Mouse (Mus musculus): ENCODE data around the gene Pcolce2. TPM values are rescaled to one million over a fixed set of nuclear protein-coding genes. Genes with fewer than 3 reads are reported as not detected.
A peak's percentile ranks its signal among the peaks of the same experiment; 100 is the strongest.

Gene Pcolce2
- polyA plus RNA-seq, 1 experiment, result 0.37 TPM

DNA sequence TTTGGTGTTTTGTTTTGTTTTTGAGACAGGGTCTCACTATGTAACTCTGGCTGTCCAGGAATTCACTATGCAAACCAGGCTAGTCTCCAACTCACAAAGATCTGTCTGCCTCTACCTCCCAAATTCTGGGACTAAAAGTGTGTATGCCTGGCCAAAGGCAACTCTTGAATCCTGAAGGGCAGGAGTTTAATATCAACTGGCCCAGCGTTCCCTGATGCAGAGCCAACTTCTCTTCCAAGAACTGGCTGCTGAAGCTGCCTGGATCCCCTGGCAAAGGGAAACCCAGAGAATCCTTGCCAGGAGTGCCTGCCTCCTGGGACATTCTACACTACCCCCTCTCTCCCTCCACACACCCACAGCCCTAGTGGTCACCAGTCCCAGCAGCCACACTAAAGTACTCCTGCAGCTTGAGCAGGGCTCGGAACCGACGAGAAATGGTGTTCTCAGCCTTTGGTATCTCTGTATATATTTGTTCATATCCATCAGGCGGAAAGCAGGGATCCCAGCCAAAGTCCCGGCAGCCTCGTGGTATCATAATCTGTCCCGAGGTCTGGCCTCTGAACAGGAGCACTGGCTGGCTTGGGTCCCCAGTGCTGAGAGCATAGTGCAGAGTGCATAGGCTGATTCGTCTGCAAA, 37.8 kb downstream of the Pcolce2 start:
- TF ChIP-seq POLR2A (IDR thresholded peaks at IDR 0.05; ENCODE audit: control insufficient read depth, low read depth, low read length) (no peak), CTCF (IDR thresholded peaks at IDR 0.05; ENCODE audit: control insufficient read depth, insufficient read depth, insufficient replicate concordance, low read depth, low read length) (no peak)

DNA sequence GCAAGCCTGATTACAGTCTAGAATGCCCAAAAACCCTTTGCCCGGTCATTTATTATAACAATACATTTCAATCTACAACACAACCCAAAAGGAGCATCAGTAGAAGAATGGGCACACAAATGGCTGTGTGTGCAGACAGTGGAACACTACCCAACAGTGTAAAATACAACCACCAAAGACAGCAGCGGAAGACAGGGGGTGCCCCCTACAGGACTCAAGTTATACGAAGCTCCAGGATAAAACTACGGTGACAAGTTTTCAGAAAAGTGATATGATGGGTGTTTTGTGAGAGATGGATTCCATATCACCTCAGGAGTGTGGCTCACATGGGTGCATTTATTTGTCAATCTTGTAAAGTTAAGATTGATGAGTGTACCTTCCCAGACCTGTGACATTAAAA, 38.6 kb downstream of the Pcolce2 start:
- TF ChIP-seq POLR2A (IDR thresholded peaks at IDR 0.05; ENCODE audit: control insufficient read depth, low read depth, low read length), result no peak
- no peak for TF ChIP-seq CTCF (IDR thresholded peaks at IDR 0.05; ENCODE audit: control insufficient read depth, insufficient read depth, insufficient replicate concordance, low read depth, low read length)
- H3K27me3 ChIP-seq (ENCODE audit: control insufficient read depth, insufficient read depth, low read length), result no peaks in the 10 kb centered on the region
- H3K27ac ChIP-seq (ENCODE audit: control insufficient read depth, insufficient read depth, low read depth, low read length), result no peak overlapping the region
- no peaks in the 10 kb centered on the region for H3K4me1 ChIP-seq (ENCODE audit: control insufficient read depth, insufficient read depth, low read length)
- H3K36me3 ChIP-seq (ENCODE audit: control insufficient read depth, insufficient read depth, low read length), result no peaks in the 10 kb centered on the region
- H3K4me3 ChIP-seq (ENCODE audit: control insufficient read depth, low read depth, low read length), result no peak overlapping the region

More for the DNA sequence above, 37.8 kb downstream of the Pcolce2 start:
- H3K27ac ChIP-seq (ENCODE audit: control insufficient read depth, insufficient read depth, low read depth, low read length), result no peak overlapping the region
- no peaks in the 10 kb centered on the region for H3K36me3 ChIP-seq (ENCODE audit: control insufficient read depth, insufficient read depth, low read length)
- no peak overlapping the region for H3K4me3 ChIP-seq (ENCODE audit: control insufficient read depth, low read depth, low read length)
- no peaks in the 10 kb centered on the region for H3K27me3 ChIP-seq (ENCODE audit: control insufficient read depth, insufficient read depth, low read length)
- no peaks in the 10 kb centered on the region; the same call in 1 of the 2 replicates for H3K4me1 ChIP-seq (ENCODE audit: control insufficient read depth, insufficient read depth, low read length)

DNA sequence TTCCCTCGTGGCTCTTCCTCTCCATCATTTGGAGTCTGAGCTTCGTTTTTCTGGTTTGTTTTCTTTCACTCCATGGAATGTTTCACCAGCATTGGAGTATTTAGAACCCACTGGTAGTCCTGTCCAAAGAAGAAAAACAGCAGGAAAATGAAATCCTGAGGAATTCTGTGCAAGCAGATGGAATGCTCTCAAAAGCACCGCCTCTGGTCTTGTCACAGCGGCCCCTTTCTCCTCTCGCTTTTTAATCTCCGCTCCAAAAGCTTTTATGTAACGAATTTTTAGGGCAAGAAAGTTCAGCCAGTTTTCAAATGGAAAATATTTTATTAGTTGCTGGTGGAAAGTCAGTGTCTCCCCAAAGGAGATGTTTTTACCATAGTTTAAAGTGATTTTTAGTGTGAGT, 42.6 kb downstream of the Pcolce2 start:
- TF ChIP-seq CTCF (IDR thresholded peaks at IDR 0.05; ENCODE audit: control insufficient read depth, insufficient read depth, insufficient replicate concordance, low read depth, low read length) (no peak), POLR2A (IDR thresholded peaks at IDR 0.05; ENCODE audit: control insufficient read depth, low read depth, low read length) (no peak)
- Histone ChIP-seq H3K4me3 (ENCODE audit: control insufficient read depth, low read depth, low read length) (no peak overlapping the region), H3K36me3 (ENCODE audit: control insufficient read depth, insufficient read depth, low read length) (no peaks in the 10 kb centered on the region), H3K4me1 (ENCODE audit: control insufficient read depth, insufficient read depth, low read length) (no peaks in the 10 kb centered on the region), H3K27ac (ENCODE audit: control insufficient read depth, insufficient read depth, low read depth, low read length) (no peak overlapping the region), H3K27me3 (ENCODE audit: control insufficient read depth, insufficient read depth, low read length) (no peaks in the 10 kb centered on the region)

DNA sequence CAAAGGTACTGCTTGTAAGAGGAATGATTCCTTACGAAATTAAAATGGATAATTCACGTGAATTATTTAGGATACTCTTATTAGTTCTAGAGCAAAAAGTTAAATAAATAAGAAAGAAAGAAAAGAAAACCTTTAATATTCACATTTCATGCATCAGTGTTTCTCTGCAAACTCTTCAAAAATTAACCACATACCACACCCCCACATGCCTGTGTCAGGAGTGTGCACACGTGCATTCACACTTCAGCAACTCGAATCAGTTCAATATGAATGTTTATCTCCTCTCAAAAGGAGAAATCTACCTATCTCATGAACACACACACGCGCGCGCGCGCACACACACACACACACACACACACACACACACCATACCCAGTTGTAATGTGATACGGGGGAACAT, 43.3 kb downstream of the Pcolce2 start:
- Histone ChIP-seq H3K4me1 (ENCODE audit: control insufficient read depth, insufficient read depth, low read length) (no peaks in the 10 kb centered on the region), H3K27ac (ENCODE audit: control insufficient read depth, insufficient read depth, low read depth, low read length) (no peak overlapping the region), H3K36me3 (ENCODE audit: control insufficient read depth, insufficient read depth, low read length) (no peaks in the 10 kb centered on the region), H3K4me3 (ENCODE audit: control insufficient read depth, low read depth, low read length) (no peak overlapping the region), H3K27me3 (ENCODE audit: control insufficient read depth, insufficient read depth, low read length) (no peaks in the 10 kb centered on the region)
- TF ChIP-seq POLR2A (IDR thresholded peaks at IDR 0.05; ENCODE audit: control insufficient read depth, low read depth, low read length) (no peak), CTCF (IDR thresholded peaks at IDR 0.05; ENCODE audit: control insufficient read depth, insufficient read depth, insufficient replicate concordance, low read depth, low read length) (no peak)

DNA sequence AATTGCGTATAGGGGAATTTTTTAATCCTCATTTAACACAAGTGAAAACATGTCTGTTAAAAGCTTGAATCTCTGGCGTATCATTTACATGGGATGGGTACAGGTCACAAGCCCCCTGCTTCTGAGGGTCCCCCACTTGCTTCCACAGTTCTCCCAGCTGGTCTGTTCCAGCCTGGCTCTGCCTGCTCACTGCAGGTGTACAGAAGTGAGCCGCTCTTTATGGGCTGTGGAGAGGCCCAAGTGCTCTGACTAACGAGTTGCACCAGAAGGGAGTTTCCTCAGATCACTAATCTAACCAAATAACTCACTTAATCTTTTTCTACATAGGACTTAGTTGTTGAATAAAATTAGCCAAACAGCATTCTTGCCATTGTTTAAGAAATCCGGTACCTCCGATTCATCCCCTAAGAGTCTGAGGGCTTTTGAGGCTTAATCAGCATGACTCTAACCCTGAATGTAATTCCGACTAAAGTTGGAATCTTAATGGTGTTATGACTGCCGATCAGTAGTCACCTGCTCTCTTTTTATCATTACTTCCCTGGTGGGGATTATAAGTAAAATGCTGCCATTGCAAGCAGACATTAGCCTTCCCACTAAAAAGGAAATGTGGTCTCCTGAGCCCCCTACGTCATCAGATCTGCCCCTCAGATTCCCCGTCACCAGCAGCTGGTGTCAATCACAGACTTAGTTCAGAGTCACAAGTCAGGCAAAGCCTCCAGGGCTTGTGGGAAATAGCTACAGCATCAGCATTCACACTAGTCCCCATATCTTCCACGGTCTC, 48.4 kb downstream of the Pcolce2 start:
- TF ChIP-seq CTCF (IDR thresholded peaks at IDR 0.05; ENCODE audit: control insufficient read depth, insufficient read depth, insufficient replicate concordance, low read depth, low read length) (no peak), POLR2A (IDR thresholded peaks at IDR 0.05; ENCODE audit: control insufficient read depth, low read depth, low read length) (no peak)
- H3K36me3 ChIP-seq (ENCODE audit: control insufficient read depth, insufficient read depth, low read length), result no peaks in the 10 kb centered on the region

DNA sequence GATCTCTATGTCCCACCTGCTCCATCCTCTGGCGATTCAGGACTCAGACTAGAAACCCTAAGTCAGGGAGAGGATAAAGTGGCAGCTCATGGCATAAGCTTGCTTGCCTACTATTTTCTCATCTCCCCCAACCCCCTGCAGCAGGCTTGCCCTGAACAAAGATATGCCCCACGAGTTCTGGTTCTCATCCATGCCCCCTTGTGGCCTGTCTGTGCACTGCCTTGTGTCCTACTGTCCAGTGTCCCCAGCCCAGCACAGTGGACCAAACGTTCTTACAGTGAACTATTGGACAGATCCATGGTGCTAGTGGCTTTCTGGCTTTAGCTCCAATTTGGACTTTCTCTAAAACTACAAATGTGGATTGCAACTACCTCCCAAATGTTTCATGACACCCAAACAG, 50.7 kb downstream of the Pcolce2 start:
- Histone ChIP-seq H3K27me3 (ENCODE audit: control insufficient read depth, insufficient read depth, low read length) (no peaks in the 10 kb centered on the region), H3K4me3 (ENCODE audit: control insufficient read depth, low read depth, low read length) (no peak overlapping the region), H3K36me3 (ENCODE audit: control insufficient read depth, insufficient read depth, low read length) (no peaks in the 10 kb centered on the region), H3K27ac (ENCODE audit: control insufficient read depth, insufficient read depth, low read depth, low read length) (no peak overlapping the region), H3K4me1 (ENCODE audit: control insufficient read depth, insufficient read depth, low read length) (no peaks in the 10 kb centered on the region; the same call in 1 of the 2 replicates)
- TF ChIP-seq CTCF (IDR thresholded peaks at IDR 0.05; ENCODE audit: control insufficient read depth, insufficient read depth, insufficient replicate concordance, low read depth, low read length) (peak; percentile 69), POLR2A (IDR thresholded peaks at IDR 0.05; ENCODE audit: control insufficient read depth, low read depth, low read length) (no peak)

More for the DNA sequence above, 48.4 kb downstream of the Pcolce2 start:
- Histone ChIP-seq H3K4me3 (ENCODE audit: control insufficient read depth, low read depth, low read length) (no peak overlapping the region), H3K4me1 (ENCODE audit: control insufficient read depth, insufficient read depth, low read length) (no peaks in the 10 kb centered on the region; the same call in 1 of the 2 replicates), H3K27me3 (ENCODE audit: control insufficient read depth, insufficient read depth, low read length) (no peaks in the 10 kb centered on the region), H3K27ac (ENCODE audit: control insufficient read depth, insufficient read depth, low read depth, low read length) (no peak overlapping the region)

DNA sequence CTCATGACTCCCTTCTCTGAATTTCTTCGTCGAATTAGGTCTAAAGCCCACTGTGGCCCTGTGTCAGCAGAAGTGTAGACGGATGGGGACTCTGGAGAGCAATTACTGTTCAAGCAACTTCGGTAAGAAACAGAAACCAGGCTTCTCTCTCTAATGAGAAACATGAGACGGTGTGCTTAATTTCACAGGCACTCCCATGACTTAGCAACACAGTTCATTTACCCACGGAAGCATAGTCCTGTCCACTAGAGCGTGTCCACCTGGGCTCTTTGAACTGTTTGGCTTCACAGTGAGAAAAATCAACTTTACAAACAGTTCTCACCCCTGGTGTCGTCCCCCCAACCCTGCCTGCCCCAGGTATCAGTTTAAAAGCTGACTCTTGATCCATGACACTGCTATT, 55.4 kb downstream of the Pcolce2 start:
- no peak overlapping the region for H3K4me3 ChIP-seq (ENCODE audit: control insufficient read depth, low read depth, low read length)
- H3K27me3 ChIP-seq (ENCODE audit: control insufficient read depth, insufficient read depth, low read length), result no peaks in the 10 kb centered on the region
- H3K36me3 ChIP-seq (ENCODE audit: control insufficient read depth, insufficient read depth, low read length), result no peaks in the 10 kb centered on the region
- TF ChIP-seq POLR2A (IDR thresholded peaks at IDR 0.05; ENCODE audit: control insufficient read depth, low read depth, low read length), result no peak
- TF ChIP-seq CTCF (IDR thresholded peaks at IDR 0.05; ENCODE audit: control insufficient read depth, insufficient read depth, insufficient replicate concordance, low read depth, low read length), result no peak
- no peak overlapping the region for H3K27ac ChIP-seq (ENCODE audit: control insufficient read depth, insufficient read depth, low read depth, low read length)
- peaks cover 11% of the 10 kb centered on the region for H3K4me1 ChIP-seq (ENCODE audit: control insufficient read depth, insufficient read depth, low read length)

Data from testis, adult 2 months (tissue).